Mouse (Mus musculus) C2C12 (cell line): ENCODE measurements around the gene Rbm18.

Experiments used
- CTCF ChIP-seq: IDR thresholded peaks from one replicate; pipeline ENCODE4 v1.5.1; 2011; ENCODE audit not compliant: control insufficient read depth, insufficient read depth, insufficient read length
- MYOG ChIP-seq: IDR thresholded peaks from one replicate; pipeline ENCODE4 v1.6.1; 2011; ENCODE audit not compliant: control insufficient read depth, insufficient read length; ENCODE audit errors: extremely low read depth
- USF1 ChIP-seq: IDR thresholded peaks from one replicate; pipeline ENCODE4 v1.6.1; 2011; ENCODE audit warnings: low read depth, mild to moderate bottlenecking, control low read depth, moderate library complexity

- TF ChIP-seq CTCF: no peak
- no peak for TF ChIP-seq USF1
- TF ChIP-seq MYOG: no peak
Observed at GRCm38 (mm10) chr2:36108615-36109014, 28.0 kb downstream of the Rbm18 start.
